Mouse (Mus musculus): ENCODE data around the gene Papss1. TPM values are rescaled to one million over a fixed set of nuclear protein-coding genes. Genes with fewer than 3 reads are reported as not detected.

Gene Papss1
- polyA plus RNA-seq, 1 experiment = 48.7 TPM

- Histone ChIP-seq H3K4me3 (no peak overlapping the region), H3K36me3 (ENCODE audit: control insufficient read depth, insufficient read depth) (no peaks in the 10 kb centered on the region), H3K79me2 (ENCODE audit: control insufficient read depth, insufficient read depth) (no peaks in the 10 kb centered on the region), H3K27me3 (ENCODE audit: control insufficient read depth, insufficient read depth, insufficient read length) (no peaks in the 10 kb centered on the region), H3K4me2 (ENCODE audit: low read depth) (peak overlapping the region; percentile 52), H3ac (ENCODE audit: control insufficient read depth, insufficient read length) (no peak overlapping the region)
- TF ChIP-seq TCF12 (IDR thresholded peaks at IDR 0.05; ENCODE audit: insufficient read depth, poor library complexity, severe bottlenecking) = no peak
- TF ChIP-seq CEBPB (IDR thresholded peaks at IDR 0.05; ENCODE audit: insufficient read depth, poor library complexity, severe bottlenecking) = 0 out of 2 replicates have a peak, but pooled peaks have one; percentile 40
- no peak for TF ChIP-seq POLR2A (IDR thresholded peaks at IDR 0.05; ENCODE audit: insufficient read length, low read depth)
Observed at GRCm38 (mm10) chr3:131522243-131522642, 42.3 kb upstream of the Papss1 start.

GRCm38 (mm10) chr3:131523749-131524148 is 40.8 kb upstream of the Papss1 start:
- H3K4me3 ChIP-seq = no peak overlapping the region
- H3K4me2 ChIP-seq (ENCODE audit: low read depth) = no peak overlapping the region
- no peak overlapping the region for H3ac ChIP-seq (ENCODE audit: control insufficient read depth, insufficient read length)
- H3K27me3 ChIP-seq (ENCODE audit: control insufficient read depth, insufficient read depth, insufficient read length) = no peaks in the 10 kb centered on the region
- H3K79me2 ChIP-seq (ENCODE audit: control insufficient read depth, insufficient read depth) = no peaks in the 10 kb centered on the region
- no peak for TF ChIP-seq SRF (IDR thresholded peaks at IDR 0.05; ENCODE audit: control insufficient read depth, insufficient read length, low read depth)
- no peak for TF ChIP-seq MYOD1 (IDR thresholded peaks at IDR 0.05; ENCODE audit: control insufficient read depth in 1 of 3, insufficient read length in 2 of 3, low read depth in 2 of 3)
- TF ChIP-seq TCF12 (IDR thresholded peaks at IDR 0.05; ENCODE audit: insufficient read depth, poor library complexity, severe bottlenecking) = no peak
- no peak for TF ChIP-seq CEBPB (IDR thresholded peaks at IDR 0.05; ENCODE audit: insufficient read depth, poor library complexity, severe bottlenecking)
- no peak for TF ChIP-seq E2F4 (IDR thresholded peaks at IDR 0.05; ENCODE audit: insufficient read depth)
- no peak for TF ChIP-seq POLR2AphosphoS2 (IDR thresholded peaks at IDR 0.05; ENCODE audit: insufficient read length, low read depth)
- TF ChIP-seq TCF3 (IDR thresholded peaks at IDR 0.05; ENCODE audit: insufficient read length, low read depth) = no peak
- no peak for TF ChIP-seq MAX (IDR thresholded peaks at IDR 0.05; ENCODE audit: low read depth)
- TF ChIP-seq USF1 (IDR thresholded peaks at IDR 0.05; ENCODE audit: low read depth) = no peak
- no peak for TF ChIP-seq MYOG (IDR thresholded peaks at IDR 0.05; ENCODE audit: control insufficient read depth in 1 of 3, insufficient read depth in 1 of 3, insufficient read length in 2 of 3, low read depth in 2 of 3)
- no peak for TF ChIP-seq POLR2A (IDR thresholded peaks at IDR 0.05; ENCODE audit: insufficient read length, low read depth)
- no peak for TF ChIP-seq REST (IDR thresholded peaks at IDR 0.05; ENCODE audit: insufficient read depth, insufficient read length)
- no peaks in the 10 kb centered on the region for H3K36me3 ChIP-seq (ENCODE audit: control insufficient read depth, insufficient read depth)

DNA sequence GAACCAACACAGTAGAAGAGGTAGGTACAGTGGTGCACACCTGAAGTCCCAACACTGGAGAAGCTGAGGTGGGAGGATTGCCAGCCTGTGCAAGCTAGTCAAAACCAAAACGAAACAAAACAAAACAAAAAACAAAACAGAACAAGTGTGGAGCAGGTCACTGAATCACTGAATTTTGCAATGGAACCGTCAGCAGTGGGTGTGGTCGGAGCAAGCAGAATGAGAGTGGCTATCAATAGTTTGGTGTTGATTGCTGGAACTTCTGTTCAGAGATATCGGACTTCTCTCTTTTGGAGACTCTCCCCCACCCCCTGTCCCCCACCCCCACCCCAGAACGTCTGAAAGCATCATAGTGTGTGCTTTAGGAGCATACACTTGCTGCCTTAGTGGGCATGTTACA is 40.4 kb upstream of the Papss1 start:
- Histone ChIP-seq H3K27me3 (ENCODE audit: control insufficient read depth, insufficient read depth, insufficient read length) (no peaks in the 10 kb centered on the region), H3K36me3 (ENCODE audit: control insufficient read depth, insufficient read depth) (no peaks in the 10 kb centered on the region)
- no peak for TF ChIP-seq E2F4 (IDR thresholded peaks at IDR 0.05; ENCODE audit: insufficient read depth)
- no peak for TF ChIP-seq MYOG (IDR thresholded peaks at IDR 0.05; ENCODE audit: control insufficient read depth in 1 of 3, insufficient read depth in 1 of 3, insufficient read length in 2 of 3, low read depth in 2 of 3)
- TF ChIP-seq CEBPB (IDR thresholded peaks at IDR 0.05; ENCODE audit: insufficient read depth, poor library complexity, severe bottlenecking) = no peak
- TF ChIP-seq SRF (IDR thresholded peaks at IDR 0.05; ENCODE audit: control insufficient read depth, insufficient read length, low read depth) = no peak
- no peak for TF ChIP-seq TCF12 (IDR thresholded peaks at IDR 0.05; ENCODE audit: insufficient read depth, poor library complexity, severe bottlenecking)

DNA sequence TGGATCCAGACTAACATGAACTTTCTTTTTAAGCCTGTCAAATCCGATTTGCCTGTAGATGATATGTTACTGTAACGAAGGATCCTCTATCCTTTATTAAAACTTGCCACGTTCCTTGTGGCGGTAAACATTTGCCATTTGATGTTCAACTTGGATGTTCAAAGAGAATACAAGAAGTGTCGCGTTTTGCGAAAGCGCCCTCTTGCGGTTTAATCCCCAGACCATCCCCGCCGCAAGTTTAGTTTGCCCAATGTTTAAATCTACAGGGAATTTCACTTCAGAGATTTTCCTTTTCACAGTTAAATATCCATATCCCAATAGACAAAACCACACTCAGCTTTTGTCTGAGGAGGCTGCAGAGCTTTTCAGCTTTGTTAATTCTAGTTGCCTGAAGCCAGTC is 39.8 kb upstream of the Papss1 start:
- Histone ChIP-seq H3ac (ENCODE audit: control insufficient read depth, insufficient read length) (no peak overlapping the region), H3K27me3 (ENCODE audit: control insufficient read depth, insufficient read depth, insufficient read length) (no peaks in the 10 kb centered on the region)

More for the DNA sequence above, 40.4 kb upstream of the Papss1 start:
- H3K4me3 ChIP-seq = no peak overlapping the region
- no peaks in the 10 kb centered on the region for H3K79me2 ChIP-seq (ENCODE audit: control insufficient read depth, insufficient read depth)
- H3ac ChIP-seq (ENCODE audit: control insufficient read depth, insufficient read length) = no peak overlapping the region
- no peak overlapping the region for H3K4me2 ChIP-seq (ENCODE audit: low read depth)

GRCm38 (mm10) chr3:131525229-131525628 is 39.3 kb upstream of the Papss1 start:
- H3K36me3 ChIP-seq (ENCODE audit: control insufficient read depth, insufficient read depth) = no peaks in the 10 kb centered on the region
- H3K79me2 ChIP-seq (ENCODE audit: control insufficient read depth, insufficient read depth) = no peaks in the 10 kb centered on the region
- no peak overlapping the region for H3K4me2 ChIP-seq (ENCODE audit: low read depth)
- H3ac ChIP-seq (ENCODE audit: control insufficient read depth, insufficient read length) = no peak overlapping the region
- H3K27me3 ChIP-seq (ENCODE audit: control insufficient read depth, insufficient read depth, insufficient read length) = no peaks in the 10 kb centered on the region
- TF ChIP-seq TCF3 (IDR thresholded peaks at IDR 0.05; ENCODE audit: insufficient read length, low read depth) (no peak), MYOG (IDR thresholded peaks at IDR 0.05; ENCODE audit: control insufficient read depth in 1 of 3, insufficient read depth in 1 of 3, insufficient read length in 2 of 3, low read depth in 2 of 3) (no peak), E2F4 (IDR thresholded peaks at IDR 0.05; ENCODE audit: insufficient read depth) (no peak), MAX (IDR thresholded peaks at IDR 0.05; ENCODE audit: low read depth) (no peak), CEBPB (IDR thresholded peaks at IDR 0.05; ENCODE audit: insufficient read depth, poor library complexity, severe bottlenecking) (no peak), POLR2A (IDR thresholded peaks at IDR 0.05; ENCODE audit: insufficient read length, low read depth) (no peak), MYOD1 (IDR thresholded peaks at IDR 0.05; ENCODE audit: control insufficient read depth in 1 of 3, insufficient read length in 2 of 3, low read depth in 2 of 3) (no peak), SRF (IDR thresholded peaks at IDR 0.05; ENCODE audit: control insufficient read depth, insufficient read length, low read depth) (no peak), TCF12 (IDR thresholded peaks at IDR 0.05; ENCODE audit: insufficient read depth, poor library complexity, severe bottlenecking) (no peak), POLR2AphosphoS2 (IDR thresholded peaks at IDR 0.05; ENCODE audit: insufficient read length, low read depth) (no peak), REST (IDR thresholded peaks at IDR 0.05; ENCODE audit: insufficient read depth, insufficient read length) (no peak), USF1 (IDR thresholded peaks at IDR 0.05; ENCODE audit: low read depth) (no peak)
- H3K4me3 ChIP-seq = no peak overlapping the region

More for the DNA sequence above, 39.8 kb upstream of the Papss1 start:
- TF ChIP-seq SRF (IDR thresholded peaks at IDR 0.05; ENCODE audit: control insufficient read depth, insufficient read length, low read depth) = no peak
- no peak for TF ChIP-seq REST (IDR thresholded peaks at IDR 0.05; ENCODE audit: insufficient read depth, insufficient read length)
- TF ChIP-seq E2F4 (IDR thresholded peaks at IDR 0.05; ENCODE audit: insufficient read depth) = no peak
- TF ChIP-seq MYOG (IDR thresholded peaks at IDR 0.05; ENCODE audit: control insufficient read depth in 1 of 3, insufficient read depth in 1 of 3, insufficient read length in 2 of 3, low read depth in 2 of 3) = no peak
- no peak for TF ChIP-seq CEBPB (IDR thresholded peaks at IDR 0.05; ENCODE audit: insufficient read depth, poor library complexity, severe bottlenecking)
- no peak for TF ChIP-seq USF1 (IDR thresholded peaks at IDR 0.05; ENCODE audit: low read depth)
- TF ChIP-seq TCF3 (IDR thresholded peaks at IDR 0.05; ENCODE audit: insufficient read length, low read depth) = no peak
- TF ChIP-seq POLR2AphosphoS2 (IDR thresholded peaks at IDR 0.05; ENCODE audit: insufficient read length, low read depth) = no peak
- no peak for TF ChIP-seq MYOD1 (IDR thresholded peaks at IDR 0.05; ENCODE audit: control insufficient read depth in 1 of 3, insufficient read length in 2 of 3, low read depth in 2 of 3)
- no peak for TF ChIP-seq TCF12 (IDR thresholded peaks at IDR 0.05; ENCODE audit: insufficient read depth, poor library complexity, severe bottlenecking)
- no peak for TF ChIP-seq MAX (IDR thresholded peaks at IDR 0.05; ENCODE audit: low read depth)
- Histone ChIP-seq H3K36me3 (ENCODE audit: control insufficient read depth, insufficient read depth) (no peaks in the 10 kb centered on the region), H3K4me2 (ENCODE audit: low read depth) (no peak overlapping the region), H3K79me2 (ENCODE audit: control insufficient read depth, insufficient read depth) (no peaks in the 10 kb centered on the region), H3K4me3 (no peak overlapping the region)

All from myocyte (in vitro differentiated cells).